ENCODE assay signal across 8 mouse cellular contexts in genomic region chr19:61265349-61266245, GRCm38 (mm10). TPM values are rescaled to one million over a fixed set of nuclear protein-coding genes. Genes with fewer than 3 reads are reported as not detected.
A peak's percentile ranks its signal among the peaks of the same experiment; 100 is the strongest.
DNase-seq lines count a peak whose midpoint lies in the region; ATAC-seq and TF ChIP-seq lines count a peak whose summit lies in the region.

No protein-coding gene starts in this region.

- H3K4me3 ChIP-seq in embryonic fibroblast, embryonic 13.5 days (ENCODE audit: insufficient read depth, low read length) = no peak overlapping the region
- no peak overlapping the region for H3K4me3 ChIP-seq in lung, embryonic 14.5 days (ENCODE audit: low read depth, low read length)
- H3K4me3 ChIP-seq in neural tube, embryonic 15.5 days (replicated peaks) = no peak overlapping the region

- no peak overlapping the region for H3K4me2 ChIP-seq in lung, embryonic 14.5 days
- no peak overlapping the region; the same call in 1 of the 2 replicates for H3K4me2 ChIP-seq in neural tube, embryonic 15.5 days

- no peak for TF ChIP-seq POLR2A in embryonic fibroblast, embryonic 13.5 days (IDR thresholded peaks at IDR 0.05; ENCODE audit: low read depth, low read length)

- no peak overlapping the region for H3K27ac ChIP-seq in embryonic fibroblast, embryonic 13.5 days (ENCODE audit: insufficient read depth, low read length)
- no peak overlapping the region for H3K27ac ChIP-seq in lung, embryonic 14.5 days (ENCODE audit: low read depth)
- 0 out of 2 replicates have a peak overlapping the region, but pooled peaks have one; percentile 25 for H3K27ac ChIP-seq in neural tube, embryonic 15.5 days (replicated peaks)

- H3K36me3 ChIP-seq in lung, embryonic 14.5 days (ENCODE audit: insufficient read depth) = no peaks in the 10 kb centered on the region
- no peaks in the 10 kb centered on the region for H3K36me3 ChIP-seq in neural tube, embryonic 15.5 days

- no peaks in the 10 kb centered on the region for H3K4me1 ChIP-seq in embryonic fibroblast, embryonic 13.5 days (ENCODE audit: control insufficient read depth, insufficient read depth, low read length)
- no peaks in the 10 kb centered on the region for H3K4me1 ChIP-seq in lung, embryonic 14.5 days (ENCODE audit: insufficient read depth)
- H3K4me1 ChIP-seq in neural tube, embryonic 15.5 days = no peaks in the 10 kb centered on the region

- H3K9me3 ChIP-seq in lung, embryonic 14.5 days (ENCODE audit: low read depth, low read length) = no peaks in the 10 kb centered on the region
- no peaks in the 10 kb centered on the region for H3K9me3 ChIP-seq in neural tube, embryonic 15.5 days (replicated peaks)

- intact Hi-C loops in heart, postnatal 14 days (cut with DNase I) = loop anchor here (5.0 kb wide), 1 partner anchor 68 kb away; no protein-coding TSS in a partner anchor

- ATAC-seq in lung, embryonic 14.5 days (ENCODE audit: insufficient read depth) = peak; percentile 28; the same call in 1 of the 2 replicates
- peak; percentile 58 for ATAC-seq in neural tube, embryonic 15.5 days (ENCODE audit: low FRiP score)

- peak; percentile 43 to 66 for DNase-seq in CD8-positive naive resting alpha-beta T cell, adult 2 months (ENCODE audit: low read depth in 2 of 2, low spot score in 2 of 2)
- DNase-seq in adrenal gland, postnatal 10 days = peak; percentile 75
- DNase-seq in heart, postnatal 14 days = peak; percentile 58 to 62
- DNase-seq in large intestine, adult 2 months (ENCODE audit: low read depth, low spot score) = peak; percentile 93
- DNase-seq in lung, embryonic 14.5 days = peak; percentile 77
- peak; percentile 61 to 79 for DNase-seq in thymus, adult 18-20 months

- H3K27me3 ChIP-seq in lung, embryonic 14.5 days (ENCODE audit: insufficient read depth, low read length) = no peaks in the 10 kb centered on the region
- no peaks in the 10 kb centered on the region for H3K27me3 ChIP-seq in neural tube, embryonic 15.5 days (replicated peaks)

- TF ChIP-seq CTCF in embryonic fibroblast, embryonic 13.5 days (IDR thresholded peaks at IDR 0.05; ENCODE audit: borderline replicate concordance, insufficient read depth, low read length) = 0 out of 2 replicates have a peak, but pooled peaks have one; percentile 25
- TF ChIP-seq CTCF in lung, embryonic 14.5 days (IDR thresholded peaks at IDR 0.05; ENCODE audit: low read depth) = peak; percentile 62

- H3K9ac ChIP-seq in lung, embryonic 14.5 days = no peak overlapping the region
- no peak overlapping the region for H3K9ac ChIP-seq in neural tube, embryonic 15.5 days (replicated peaks)

- 5% methylated on average over 3 of the region's 3 CpGs for WGBS in large intestine, adult 2 months
- WGBS in lung, embryonic 14.5 days = 8% methylated on average over 3 of the region's 3 CpGs
- 24% methylated on average over 3 of the region's 3 CpGs for WGBS in neural tube, embryonic 15.5 days

RNA-seq across cellular contexts. Expression of gene Gm21060, which starts 31.3 kb away (rescaled TPM):
- not detected for total RNA-seq in adrenal gland, postnatal 10 days (2021)
- not detected in 2 replicates for polyA plus RNA-seq in embryonic fibroblast, embryonic 13.5 days (2011; ENCODE audit: insufficient read length, low read depth, missing spikeins)
- not detected for total RNA-seq in heart, postnatal 14 days (2021)
- polyA plus RNA-seq in large intestine, adult 2 months (2012; rRNA removed) = not detected in 2 replicates
- polyA plus RNA-seq in lung, embryonic 14.5 days (2014; fragmentation: Nextera tagmentation; extraction: Ambion mirVana) = not detected in 2 replicates
- polyA plus RNA-seq in neural tube, embryonic 15.5 days (2015; fragmentation: Nextera tagmentation; extraction: Ambion mirVana) = not detected in 2 replicates

RNA-seq across cellular contexts. Expression of gene Csf2ra, which starts 37.4 kb away (rescaled TPM):
- 10 to 100 TPM; 14.8 to 24.7 TPM for total RNA-seq in adrenal gland, postnatal 10 days (2021)
- polyA plus RNA-seq in embryonic fibroblast, embryonic 13.5 days (2011; ENCODE audit: insufficient read length, low read depth, missing spikeins) = 15.4 and 22.2 TPM in 2 replicates
- 1 to 10 TPM; 9.4 to 9.8 TPM for total RNA-seq in heart, postnatal 14 days (2021)
- 78.5 and 126 TPM in 2 replicates for polyA plus RNA-seq in large intestine, adult 2 months (2012; rRNA removed)
- 24.4 and 24.6 TPM in 2 replicates for polyA plus RNA-seq in lung, embryonic 14.5 days (2014; fragmentation: Nextera tagmentation; extraction: Ambion mirVana)
- polyA plus RNA-seq in neural tube, embryonic 15.5 days (2015; fragmentation: Nextera tagmentation; extraction: Ambion mirVana) = 83.0 and 85.3 TPM in 2 replicates
